Mouse (Mus musculus) brain, adult 2 months (tissue): ENCODE results near the gene Cabp4.
A peak's percentile ranks its signal among the peaks of the same experiment; 100 is the strongest.
"Not testable (repeated sequence)": the region's sequence is repeated elsewhere in the genome, so short reads cannot be mapped to it uniquely, and the experiment has no call there.

Experiments used
- DNase-seq: peaks from one replicate; pipeline ENCODE4 v3.0.0; 2011; ENCODE audit warnings: low read depth, low spot score

Gene Cabp4

DNA sequence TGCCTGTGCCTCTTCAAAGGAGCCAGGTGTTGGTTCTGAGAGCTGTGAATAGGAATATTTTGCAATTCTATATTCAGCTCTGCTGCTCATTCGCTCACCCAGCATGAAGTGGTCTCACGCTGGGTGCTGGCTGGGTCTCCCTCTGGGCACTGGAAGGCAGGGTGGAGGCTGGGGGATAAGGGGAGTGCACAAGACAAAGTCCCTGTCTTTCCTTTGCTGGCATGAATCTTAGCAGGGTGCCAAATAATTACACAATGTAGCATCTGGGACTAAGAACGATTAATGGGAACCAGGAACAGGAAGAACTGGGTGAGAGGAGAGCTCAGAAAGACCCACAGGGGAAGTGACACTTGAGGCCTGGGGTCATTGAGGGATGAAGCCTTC is 3.2 kb upstream of the Cabp4 start:
- no peak for DNase-seq

DNA sequence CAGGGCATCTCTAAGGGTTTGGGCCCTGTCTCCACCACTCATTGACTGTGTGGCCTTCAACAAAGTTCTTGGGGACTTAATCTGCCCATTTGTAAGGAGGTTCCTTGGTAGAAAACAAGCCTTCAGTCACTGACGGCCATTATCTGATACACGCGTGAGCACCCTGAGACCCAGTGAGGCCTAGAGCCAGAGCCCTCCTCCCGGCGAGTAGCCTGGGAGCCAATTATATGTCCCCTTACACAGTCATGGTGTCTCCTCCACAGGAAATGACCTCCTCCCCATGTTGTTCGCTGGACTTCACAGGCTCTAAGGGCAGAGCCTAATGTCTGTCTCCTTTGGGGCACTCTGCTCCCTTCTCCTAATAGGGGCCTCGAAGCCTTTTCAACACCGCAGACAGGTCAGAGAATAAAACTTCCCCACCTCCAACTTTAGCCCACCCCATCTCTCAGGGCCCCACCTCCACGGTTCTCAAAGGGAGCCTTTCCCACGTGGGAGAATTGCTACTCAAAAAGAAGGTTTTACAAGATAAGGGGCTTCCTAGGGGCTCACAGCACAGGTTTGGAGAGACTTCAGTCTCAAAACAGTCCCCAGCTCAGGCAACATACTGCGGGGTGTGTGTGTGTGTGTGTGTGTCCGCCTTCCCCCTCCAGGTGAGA is 2.7 kb upstream of the Cabp4 start:
- no peak for DNase-seq

DNA sequence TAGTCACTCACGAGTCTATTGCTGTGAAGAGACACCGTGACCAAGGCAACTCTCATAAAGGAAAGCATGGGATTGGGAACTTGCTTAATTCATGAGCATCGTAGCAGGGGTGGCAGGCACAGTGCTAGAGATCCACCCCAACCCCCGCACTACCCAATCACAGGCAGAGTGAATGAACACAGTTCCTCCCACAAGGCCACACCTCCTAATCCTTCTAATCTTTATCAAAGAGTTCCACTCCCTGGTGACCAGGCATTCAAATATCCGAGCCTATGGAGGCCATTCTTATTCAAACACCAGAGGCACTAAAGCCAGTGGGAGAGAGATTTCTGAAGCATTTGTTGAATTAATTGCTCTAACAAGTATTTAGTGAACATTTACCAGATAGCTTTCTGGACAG is 2.1 kb upstream of the Cabp4 start:
- no peak for DNase-seq

DNA sequence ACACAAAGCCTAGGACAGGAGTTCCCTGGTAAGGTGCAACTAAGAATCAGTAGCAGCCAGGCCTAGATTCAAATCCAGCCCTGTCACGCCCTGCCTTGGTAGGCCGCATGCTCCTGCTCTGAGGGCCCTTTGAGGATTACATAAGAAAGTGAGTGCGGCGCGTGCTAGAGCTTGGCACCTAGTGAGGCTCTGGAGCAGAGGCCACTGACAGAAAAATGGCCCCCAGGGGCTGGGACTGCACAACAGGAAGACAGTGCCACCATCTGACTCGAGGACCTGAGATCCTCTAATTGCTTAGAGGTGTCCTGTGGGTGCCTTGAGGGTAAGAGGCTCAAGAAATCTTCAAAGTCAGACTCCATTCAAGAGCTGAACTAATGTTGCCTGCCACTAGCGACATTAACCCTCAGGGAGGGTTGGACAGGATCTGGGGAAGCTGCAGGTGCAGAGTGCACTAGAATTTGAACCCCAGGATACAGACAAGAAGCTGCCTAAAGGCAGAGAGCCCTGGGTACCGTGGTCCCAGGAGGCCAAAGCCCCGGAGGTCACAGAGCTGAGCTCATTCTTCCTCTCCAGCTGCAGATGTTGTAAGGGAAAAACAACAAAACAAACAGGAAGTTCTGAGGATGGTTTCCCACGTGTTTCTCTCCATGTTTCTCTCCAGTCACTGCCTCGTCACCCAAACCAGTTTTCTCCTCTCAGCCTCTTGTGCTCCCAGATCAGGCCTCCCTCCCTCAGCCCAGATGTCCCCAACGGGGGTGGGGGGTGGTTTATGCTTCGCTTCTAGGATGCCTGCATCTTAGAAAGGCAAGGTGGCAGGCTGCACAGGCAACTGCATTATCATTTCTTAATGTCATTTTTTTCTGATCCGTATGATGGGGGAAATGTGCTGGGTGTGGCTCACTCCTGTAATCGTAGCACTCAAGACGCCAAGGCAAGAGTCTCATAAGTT is 991 bp upstream of the Cabp4 start:
- no peak for DNase-seq

DNA sequence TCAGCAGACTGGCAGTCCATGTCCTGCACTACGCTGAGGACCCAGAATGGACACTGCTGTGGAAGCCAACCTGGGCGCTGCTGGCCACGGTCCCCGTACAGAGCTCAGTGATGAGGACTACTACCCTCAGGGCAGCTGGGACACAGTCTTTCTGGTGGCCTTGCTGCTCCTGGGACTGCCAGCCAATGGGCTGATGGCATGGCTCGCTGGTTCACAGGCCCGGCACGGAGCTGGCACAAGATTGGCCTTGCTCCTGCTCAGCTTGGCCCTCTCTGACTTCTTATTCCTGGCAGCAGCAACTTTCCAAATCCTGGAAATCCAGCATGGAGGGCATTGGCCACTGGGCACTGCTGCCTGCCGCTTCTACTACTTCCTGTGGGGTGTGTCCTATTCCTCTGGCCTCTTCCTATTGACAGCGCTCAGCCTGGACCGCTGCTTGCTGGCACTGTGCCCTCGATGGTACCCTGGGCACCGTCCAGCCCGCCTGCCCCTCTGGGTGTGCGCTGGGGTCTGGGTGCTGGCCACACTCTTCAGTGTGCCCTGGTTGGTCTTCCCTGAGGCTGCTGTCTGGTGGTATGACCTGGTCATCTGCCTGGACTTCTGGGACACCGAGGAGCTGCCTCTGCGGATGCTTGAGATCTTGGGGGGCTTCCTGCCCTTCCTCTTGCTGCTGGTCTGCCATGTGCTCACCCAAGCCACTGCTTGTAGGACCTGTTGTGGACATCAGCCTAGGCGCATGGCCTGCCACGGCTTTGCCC is 1.2 kb downstream of the Cabp4 start:
- DNase-seq, result no peak

DNA sequence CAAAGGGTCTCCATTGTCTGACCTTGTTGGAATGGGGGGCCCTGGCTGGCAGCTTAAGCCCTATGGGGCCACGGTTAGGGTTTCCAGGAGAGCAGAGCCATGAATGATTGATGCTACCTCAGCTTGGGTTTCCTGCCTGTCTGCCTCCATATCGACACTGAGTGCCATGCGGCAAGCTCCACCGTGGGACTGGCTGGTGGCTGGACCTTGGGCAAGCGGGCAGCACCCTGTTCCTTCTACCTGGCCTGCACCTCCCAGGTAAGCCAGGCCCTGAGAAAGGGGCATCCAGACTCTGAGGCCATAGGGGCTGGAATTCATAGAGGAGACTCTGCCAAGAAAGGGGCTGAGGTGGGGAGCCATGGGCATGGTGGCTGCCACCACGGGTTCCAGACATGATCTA is 3.7 kb downstream of the Cabp4 start:
- DNase-seq, result no peak

DNA sequence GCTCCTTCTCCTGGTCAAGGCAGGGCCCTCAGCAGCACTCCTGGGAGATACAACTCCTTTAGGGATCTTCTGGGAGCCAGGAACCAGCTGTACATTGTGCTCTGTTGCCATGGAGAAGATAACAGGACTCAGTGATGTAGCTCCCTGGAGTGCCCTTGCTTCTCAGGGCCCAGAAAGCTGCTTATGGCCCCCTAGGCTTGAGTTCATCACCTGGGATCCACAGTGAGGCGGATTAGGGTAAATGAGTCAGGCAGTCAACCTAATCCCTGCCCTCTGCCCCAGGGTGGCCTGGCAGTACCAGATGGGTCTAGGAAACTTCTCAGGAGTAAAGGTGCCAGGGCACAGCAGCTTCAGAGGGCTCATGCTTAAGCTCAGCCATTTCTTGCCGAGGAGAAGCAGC is 4.4 kb downstream of the Cabp4 start, which contains the start of gene Gpr152:
Gene Gpr152 (plus strand): TSS at position 342 of the 400 bp plus-strand sequence.
- no peak for DNase-seq

DNA sequence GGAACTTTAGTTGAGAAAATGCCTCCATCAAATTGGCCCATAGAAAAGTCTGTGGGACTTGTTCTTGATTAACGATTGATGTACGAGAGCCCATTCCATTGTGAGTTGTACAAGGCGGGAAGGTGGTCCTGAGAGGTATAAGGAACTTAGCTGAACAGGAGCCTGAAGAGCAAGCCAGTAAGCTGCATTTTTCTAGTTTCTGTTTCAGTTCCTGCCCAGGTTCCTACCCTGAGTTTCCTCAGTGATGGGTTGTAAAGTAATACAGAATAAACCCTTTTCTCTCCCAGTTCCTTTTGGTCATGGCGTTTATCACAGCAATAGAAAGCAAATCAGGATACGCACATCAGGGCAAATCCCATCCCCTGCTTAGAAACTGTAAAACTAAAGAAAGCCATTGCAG is 5.9 kb downstream of the Cabp4 start:
- no peak for DNase-seq

DNA sequence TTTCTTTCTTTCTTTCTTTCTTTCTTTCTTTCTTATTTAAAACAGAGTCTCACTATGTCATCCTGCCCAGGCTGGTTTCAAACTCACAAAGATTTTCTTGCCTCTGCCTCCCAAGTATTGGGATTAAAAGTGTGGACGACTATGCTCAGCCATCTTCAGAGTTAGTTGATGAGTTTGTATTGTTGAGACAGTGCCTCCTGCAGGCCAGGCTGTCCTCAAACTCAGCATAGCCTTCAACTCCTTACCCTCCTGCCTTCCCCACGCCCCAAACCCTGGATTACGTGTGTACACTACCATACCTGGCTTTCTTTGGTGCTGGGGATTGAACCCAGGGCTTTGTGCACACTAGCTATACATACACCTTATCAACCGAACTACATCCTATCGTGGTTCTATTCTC is 7.4 kb downstream of the Cabp4 start:
- no peak for DNase-seq

DNA sequence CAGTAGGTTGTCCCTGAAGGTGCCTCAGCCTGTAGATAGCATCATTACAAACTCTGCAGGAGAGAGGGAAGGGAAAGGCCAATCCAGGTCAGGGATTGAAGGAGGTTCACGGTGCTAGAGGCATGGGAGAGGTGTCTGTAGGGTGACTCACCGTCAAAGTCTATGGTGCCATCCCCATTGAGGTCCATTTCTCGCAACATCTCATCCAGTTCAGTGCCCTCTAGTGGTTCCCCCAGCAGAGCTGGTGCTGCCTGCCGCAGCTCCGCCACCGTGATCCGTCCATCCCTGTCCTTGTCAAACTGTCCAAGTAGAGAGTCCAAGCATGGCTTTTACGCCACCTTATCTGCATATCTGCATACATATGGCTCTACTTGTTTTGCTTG is 7.9 kb downstream of the Cabp4 start:
- peak; percentile 48 for DNase-seq

DNA sequence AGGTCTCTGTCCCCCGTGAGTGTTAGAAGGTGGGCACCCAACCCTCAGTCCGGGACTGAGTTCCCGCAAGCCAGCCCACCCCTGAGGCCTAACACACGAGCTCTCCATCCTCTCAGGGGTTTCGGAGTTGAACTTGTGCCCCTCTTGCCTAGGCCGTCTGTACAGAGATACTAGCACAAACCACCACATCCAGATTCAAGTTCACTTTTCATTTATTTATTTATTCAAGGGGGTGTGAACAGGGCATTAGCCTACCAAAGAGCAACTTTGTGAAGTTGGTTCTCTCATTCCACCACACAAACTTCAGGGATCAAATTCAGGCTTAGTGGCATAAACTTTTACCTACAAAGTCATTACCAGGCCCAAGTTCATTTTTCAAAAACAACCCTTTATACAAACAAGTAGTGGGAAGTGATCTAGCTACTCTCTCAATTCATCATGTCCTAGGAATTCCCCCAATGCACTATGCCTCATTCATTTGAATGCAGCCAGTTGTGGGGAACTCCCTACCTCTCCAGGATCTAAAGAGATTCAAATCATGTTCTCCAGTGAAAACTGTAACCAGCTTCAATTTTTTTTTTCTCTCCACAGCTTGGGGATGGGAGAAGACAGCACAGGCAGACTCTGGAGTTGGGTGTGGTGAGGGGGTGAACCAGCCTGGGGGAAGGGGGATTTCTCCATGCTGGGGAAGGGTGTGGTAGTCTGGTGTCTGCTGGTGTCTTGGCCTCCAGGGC is 8.4 kb downstream of the Cabp4 start:
- DNase-seq, result not testable (repeated sequence)

DNA sequence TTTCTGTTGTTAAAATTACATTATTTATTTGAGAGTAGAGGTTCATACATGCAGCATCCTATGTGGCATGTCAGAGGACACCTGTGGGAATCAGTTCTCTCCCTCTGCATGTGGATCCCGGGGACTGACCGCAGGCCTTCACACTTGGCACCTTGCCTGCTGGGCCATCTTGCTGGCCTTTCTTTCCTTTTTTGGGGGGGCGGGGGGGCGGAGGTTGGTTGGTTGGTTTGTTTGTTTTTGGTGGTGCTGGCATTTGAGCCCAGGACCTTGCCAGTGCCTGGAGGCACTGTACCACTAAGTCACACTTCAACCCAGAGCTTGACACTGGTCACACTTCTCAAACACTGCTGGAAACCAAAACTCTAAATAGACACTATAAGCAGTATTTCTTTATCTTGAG is 9.5 kb downstream of the Cabp4 start:
- no peak for DNase-seq

DNA sequence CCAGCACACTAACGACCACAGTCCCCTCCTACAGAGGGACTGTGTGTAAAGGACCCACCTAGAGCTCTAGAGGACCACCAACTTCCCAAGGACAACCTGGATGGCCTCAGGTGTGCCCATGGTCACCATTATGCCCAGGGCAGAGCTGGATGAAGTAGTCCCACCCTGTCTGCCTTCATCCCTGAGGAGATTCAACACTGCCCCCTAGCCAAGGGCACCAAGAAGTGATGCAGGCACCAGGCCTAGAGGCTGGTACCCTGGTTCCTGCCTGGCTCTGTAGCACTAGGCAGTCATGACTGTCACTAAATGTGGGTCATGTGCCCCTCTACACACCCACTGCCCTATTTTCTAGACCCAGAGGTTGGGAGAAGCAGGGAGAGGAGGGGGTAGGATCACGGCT is 12.1 kb downstream of the Cabp4 start:
- no peak for DNase-seq

DNA sequence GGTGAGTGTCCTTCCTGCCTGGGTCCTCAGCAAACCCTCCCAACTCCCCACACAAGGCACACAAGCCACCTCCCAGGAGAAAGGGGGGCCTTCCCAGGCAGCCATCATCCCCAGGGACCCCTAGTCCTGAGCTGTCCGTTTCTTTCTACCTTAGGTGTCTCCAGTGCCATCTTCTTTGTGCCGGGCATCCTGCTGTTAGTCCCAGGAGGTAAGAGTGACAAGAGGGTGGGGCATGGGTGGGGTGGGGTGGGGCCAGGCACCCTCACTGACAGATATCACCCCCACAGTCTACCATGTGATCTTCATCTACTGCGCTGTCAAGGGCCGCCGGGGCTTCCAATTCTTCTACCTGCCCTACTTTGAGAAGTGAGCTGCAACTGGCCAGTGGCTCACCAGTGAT is 12.8 kb downstream of the Cabp4 start:
- no peak for DNase-seq

DNA sequence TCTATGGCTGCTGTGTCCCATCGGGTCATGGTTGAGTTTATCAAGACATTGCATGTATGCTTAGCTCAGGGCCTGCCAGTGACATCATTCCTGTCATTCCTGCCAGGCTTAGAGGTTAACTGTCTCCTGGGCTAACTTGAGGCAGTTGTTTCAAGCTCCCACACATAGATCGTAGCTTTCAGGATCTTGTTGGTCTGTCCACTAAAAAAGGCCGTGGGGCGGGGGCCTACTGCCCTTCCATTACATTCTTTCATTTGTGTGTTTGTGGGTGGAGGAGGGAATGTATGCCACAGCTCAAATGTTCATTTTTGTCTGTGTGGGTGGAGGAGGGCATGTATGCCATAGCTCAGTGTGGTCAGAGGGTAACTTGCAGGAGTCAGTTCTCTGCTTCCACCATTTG is 13.7 kb downstream of the Cabp4 start:
- DNase-seq, result no peak

DNA sequence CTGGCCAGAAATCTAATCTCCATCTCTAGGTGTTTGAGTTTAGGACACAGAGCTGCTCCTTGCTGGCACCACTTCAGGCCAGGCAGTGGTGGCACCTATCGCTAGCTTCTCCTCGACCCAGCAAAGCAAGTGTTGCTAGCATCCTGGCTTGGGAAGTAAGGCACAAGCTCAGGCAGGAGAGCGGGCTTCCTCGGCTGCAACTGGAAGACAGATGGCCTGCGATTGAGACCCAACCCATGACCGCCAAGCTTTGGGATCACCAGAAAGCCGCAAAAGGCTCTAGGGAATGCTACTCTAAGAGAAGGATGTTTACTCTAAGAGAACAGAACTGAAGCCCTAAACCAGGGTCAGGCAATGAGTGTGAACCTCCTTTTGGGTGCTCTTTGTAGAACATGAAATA is 14.4 kb downstream of the Cabp4 start:
- DNase-seq, result no peak

DNA sequence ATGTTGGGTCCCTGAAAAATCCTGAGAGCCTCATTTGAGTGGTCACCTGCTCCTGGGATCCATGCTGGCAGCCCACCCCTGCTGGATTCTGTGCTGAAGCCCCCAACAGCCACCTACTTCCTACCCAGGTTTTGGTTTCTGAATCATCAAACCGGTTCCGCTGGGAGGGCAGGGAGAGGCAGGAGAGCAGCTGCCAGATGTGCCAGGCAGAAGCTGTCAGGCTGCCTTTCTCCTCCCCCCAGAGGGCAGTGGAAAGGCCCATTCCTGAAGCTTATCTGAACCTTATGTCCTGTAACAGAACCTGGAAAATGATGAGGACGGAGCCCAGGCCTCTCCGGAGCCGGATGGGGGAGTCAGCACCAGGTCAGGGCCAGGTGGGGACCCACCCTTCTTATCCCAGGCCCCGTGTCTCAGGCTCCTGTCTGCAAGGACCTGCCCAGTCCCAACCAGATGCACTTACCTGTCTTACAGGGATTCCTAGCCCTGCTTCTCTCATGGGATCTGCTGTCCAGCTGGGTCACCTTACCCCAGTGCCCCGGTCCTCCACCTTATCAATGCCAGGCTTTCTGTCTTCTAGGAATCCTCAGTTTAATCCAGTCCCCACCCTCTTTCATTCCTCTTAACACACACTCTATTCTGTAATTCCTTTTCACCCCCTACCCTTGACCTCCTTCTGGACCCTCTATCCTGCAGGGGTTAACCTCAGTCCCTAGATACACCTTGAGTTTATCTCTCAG is 16.9 kb downstream of the Cabp4 start:
- DNase-seq, result peak; percentile 39

DNA sequence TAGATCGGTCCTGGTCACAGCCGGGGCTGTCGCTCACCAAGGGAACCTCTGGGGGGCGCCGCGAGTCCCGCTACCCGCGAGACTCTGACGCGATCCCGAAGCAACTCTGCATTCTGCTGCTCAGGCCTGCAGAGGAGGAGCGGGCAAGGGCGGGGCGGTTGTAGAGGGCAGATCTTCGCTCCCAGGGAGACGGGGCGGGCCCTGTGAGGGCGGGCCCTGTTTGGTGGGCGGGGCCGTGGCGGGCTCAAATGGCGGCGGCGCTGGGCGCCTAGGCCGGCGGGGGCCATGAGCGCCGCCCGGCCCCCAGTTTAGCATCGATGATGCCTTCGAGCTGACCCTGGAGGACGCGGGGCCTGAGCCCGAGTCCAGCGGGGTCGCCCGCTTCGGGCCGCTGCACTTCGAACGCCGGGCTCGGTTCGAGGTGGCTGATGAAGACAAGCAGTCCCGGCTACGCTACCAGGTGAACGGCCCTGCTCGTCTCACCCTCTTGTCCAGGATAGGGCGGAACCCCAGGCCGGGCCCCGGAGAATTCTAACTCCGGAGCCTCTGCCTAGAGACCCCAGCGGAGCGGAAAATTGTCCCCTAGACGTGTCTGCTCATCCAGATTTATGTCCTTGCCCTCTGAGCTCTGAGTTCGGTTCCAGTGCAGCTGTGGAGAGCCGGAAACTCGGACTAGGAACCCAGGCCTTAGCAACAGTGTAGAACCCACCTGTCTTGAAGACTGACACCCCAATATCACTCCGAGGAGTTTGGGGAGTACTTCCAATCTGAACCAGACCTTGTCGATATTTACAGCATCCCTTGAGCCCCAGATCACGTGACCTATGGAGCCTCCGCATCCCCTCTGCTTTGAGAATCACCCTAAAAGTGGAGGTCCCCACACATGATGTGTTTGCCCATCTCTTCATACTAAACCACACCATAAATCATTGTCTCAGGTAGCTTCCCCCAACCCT is 17.8 kb downstream of the Cabp4 start, which contains the start of gene Aip:
Gene Aip (minus strand): TSS at position 118 of the 956 bp plus-strand sequence.
- peak; percentile 99 for DNase-seq

DNA sequence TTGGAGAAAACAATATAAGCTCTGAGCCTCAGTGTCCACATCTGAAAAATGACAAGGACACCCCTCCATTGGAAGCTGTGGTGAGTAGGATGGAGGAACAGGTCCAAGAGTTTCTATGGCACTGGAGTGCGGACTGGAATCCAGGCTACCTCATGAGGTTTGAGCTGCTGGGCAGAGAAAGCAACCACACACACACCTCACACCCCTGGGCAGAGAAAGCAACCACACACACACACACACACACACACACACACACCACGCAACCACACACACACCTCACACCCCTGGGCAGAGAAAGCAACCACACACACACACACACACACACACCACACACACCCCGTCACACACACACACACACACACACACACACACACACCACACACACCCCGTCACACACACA is 18.6 kb downstream of the Cabp4 start:
- peak; percentile 66 for DNase-seq

DNA sequence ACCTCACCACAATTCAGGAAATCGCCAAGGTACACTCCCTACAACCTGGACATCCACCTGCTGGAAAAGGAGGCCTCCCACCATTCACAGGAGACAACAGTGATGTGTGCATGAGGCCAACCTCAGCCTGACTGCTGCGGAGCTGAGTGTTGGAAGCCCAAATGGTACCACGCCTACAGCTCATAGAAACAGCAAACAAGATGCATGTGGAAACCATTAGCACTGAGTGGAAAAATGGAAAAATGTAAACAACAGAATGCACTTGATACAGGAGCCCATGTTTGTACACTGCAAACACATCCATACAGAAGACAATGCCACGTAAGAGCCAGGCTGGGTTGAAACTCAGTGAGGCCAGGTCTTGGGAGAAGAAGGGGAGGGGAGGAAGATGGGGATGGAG is 19.4 kb downstream of the Cabp4 start:
- DNase-seq, result no peak
